Mouse (Mus musculus) lung, embryonic 16.5 days (tissue): ENCODE data around the gene Pirb. TPM values are rescaled to one million over a fixed set of nuclear protein-coding genes. Genes with fewer than 3 reads are reported as not detected.

ENCODE experiments used
- ATAC-seq: fragments of 200-750 bp; cut with Nextera tagmentation; 2 replicates; pipeline ENCODE4 v1.8.0; 2017; ENCODE audit warnings: low read depth, mild to moderate bottlenecking, moderate library complexity
- H3K27ac ChIP-seq: fragments of 300-500 bp; sonication (generic); 2 replicates; pipeline ENCODE4 v1.5.1; 2014; ENCODE audit warnings: mild to moderate bottlenecking, control low read depth, low read length
- H3K27me3 ChIP-seq: fragments of 300-500 bp; sonication (generic); 2 replicates; pipeline ENCODE4 v1.6.1; 2014; ENCODE audit warnings: low read depth, low read length, mixed read lengths; ENCODE audit not compliant: control insufficient read depth, insufficient read depth
- H3K36me3 ChIP-seq: fragments of 300-500 bp; sonication (generic); 2 replicates; pipeline ENCODE4 v1.6.1; 2014; ENCODE audit warnings: low read length; ENCODE audit not compliant: control insufficient read depth, insufficient read depth
- H3K4me1 ChIP-seq: fragments of 300-500 bp; sonication (generic); replicated peaks from 2 replicates; pipeline ENCODE4 v1.6.1; 2014; ENCODE audit warnings: low read length, mixed read lengths; ENCODE audit not compliant: control insufficient read depth, insufficient read depth
- H3K4me2 ChIP-seq: fragments of 300-500 bp; sonication (generic); 2 replicates; pipeline ENCODE4 v1.6.1; 2014; ENCODE audit warnings: low read depth, low read length, control low read depth
- H3K4me3 ChIP-seq: fragments of 300-500 bp; sonication (generic); 2 replicates; pipeline ENCODE4 v1.5.1; 2014; ENCODE audit warnings: mild to moderate bottlenecking, low read length, control low read depth
- H3K9ac ChIP-seq: fragments of 300-500 bp; sonication (generic); 2 replicates; pipeline ENCODE4 v1.6.1; 2014; ENCODE audit warnings: low read length, control low read depth
- H3K9me3 ChIP-seq: fragments of 300-500 bp; sonication (generic); 2 replicates; pipeline ENCODE4 v1.6.1; 2016; ENCODE audit warnings: low read length; ENCODE audit not compliant: control insufficient read depth
- WGBS: fragments of 180-500 bp; shearing (Covaris S2); extraction: QIAGEN DNeasy Blood & Tissue Kit; methylation state at CpG from one replicate; pipeline ENCODE4 v1.1.7; 2014; 5-methylcytosine and 5-hydroxymethylcytosine counted together
- polyA plus RNA-seq: library from polyadenylated mRNA; unstranded; fragments of >200 nt; fragmentation: Nextera tagmentation; extraction: Ambion mirVana; gene quantifications from 2 replicates; pipeline ENCODE4 v1.2.1, GENCODE M21; 2015

The Pirb gene
- polyA plus RNA-seq, 1 experiment from 2014 or later, result 1.3 TPM

- Histone ChIP-seq H3K9ac (peak overlapping the region; percentile 96), H3K4me2 (peak overlapping the region; percentile 85), H3K9me3 (no peaks in the 10 kb centered on the region), H3K27me3 (no peaks in the 10 kb centered on the region), H3K36me3 (peaks cover 25% of the 10 kb centered on the region), H3K27ac (peak overlapping the region; percentile 98), H3K4me1 (peaks cover 17% of the 10 kb centered on the region), H3K4me3 (peak overlapping the region; percentile 83)
- peak; percentile 73 for ATAC-seq
- WGBS, result 1% methylated on average over 48 of the region's 55 CpGs
Measured at GRCm38 (mm10) chr7:3694076-3694948, 25.9 kb downstream of the Pirb start.

DNA sequence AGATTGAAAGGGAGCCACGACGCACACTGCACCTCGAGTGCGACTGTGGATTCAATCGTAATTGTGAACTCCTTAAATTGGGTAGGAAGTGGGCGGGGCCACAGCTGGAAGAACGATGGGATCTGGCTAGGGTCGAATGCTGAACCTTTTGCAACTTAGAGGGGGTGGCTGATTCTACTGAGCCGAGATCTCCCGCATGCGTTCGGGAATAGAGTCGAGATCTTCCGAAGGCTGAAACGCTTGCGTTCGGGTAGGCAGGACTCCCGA is 26.4 kb downstream of the Pirb start:
- Histone ChIP-seq H3K27me3 (no peaks in the 10 kb centered on the region), H3K9me3 (no peaks in the 10 kb centered on the region), H3K4me1 (peaks cover 17% of the 10 kb centered on the region), H3K36me3 (peaks cover 19% of the 10 kb centered on the region), H3K9ac (peak overlapping the region; percentile 96), H3K4me3 (peak overlapping the region; percentile 83), H3K4me2 (peak overlapping the region; percentile 85), H3K27ac (peak overlapping the region; percentile 98)
- ATAC-seq, result no peak
- 0% methylated on average over 18 of the region's 18 CpGs for WGBS

DNA sequence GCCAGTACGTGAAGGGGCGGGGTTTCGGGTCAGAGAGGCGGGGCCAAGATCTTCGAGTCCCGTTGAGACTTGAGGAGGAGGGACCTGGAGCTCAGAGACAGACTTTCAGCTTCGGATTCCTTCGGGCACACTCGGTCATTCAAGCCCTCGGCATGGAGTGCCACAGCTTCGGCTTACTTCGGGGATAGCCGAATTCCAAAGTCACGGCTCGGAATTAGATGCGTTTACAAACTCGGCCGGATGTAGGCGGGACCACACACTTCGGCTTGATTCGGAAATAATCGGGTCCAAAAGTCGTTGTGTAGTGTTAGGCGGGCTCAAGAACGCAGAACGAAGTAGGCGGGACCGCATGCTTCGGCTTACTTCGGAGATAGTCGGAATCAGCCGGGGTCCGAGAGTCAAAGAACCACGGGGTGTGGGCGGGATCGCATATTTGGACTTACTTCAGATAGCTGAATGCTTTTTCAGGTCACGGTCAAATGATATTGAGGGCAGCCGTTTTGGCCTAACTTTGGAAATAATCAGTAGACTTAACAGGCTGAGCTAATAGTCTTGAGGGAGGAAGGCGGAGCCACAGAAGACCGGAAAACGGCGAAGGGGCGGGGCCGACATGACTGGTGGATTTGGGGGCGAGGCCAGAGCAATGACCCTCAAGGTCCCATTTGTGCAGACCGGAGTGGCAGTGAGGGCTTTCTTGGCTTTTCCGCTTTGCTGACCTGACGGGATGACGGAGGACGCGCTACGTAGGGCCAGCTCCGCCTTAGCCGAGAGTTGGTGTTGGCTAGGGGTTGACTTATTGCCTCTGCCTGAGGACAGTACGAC is 27.0 kb downstream of the Pirb start, which contains the start of gene Mboat7:
TSS of gene Mboat7 (minus strand) at position 537 of the 822 bp plus-strand sequence.
- peak; percentile 90 for ATAC-seq
- Histone ChIP-seq H3K27me3 (no peaks in the 10 kb centered on the region), H3K27ac (peak within 1 kb of the TSS; percentile 98), H3K4me3 (peak within 1 kb of the TSS; percentile 83), H3K4me1 (peaks cover 17% of the 10 kb centered on the region), H3K9ac (peak within 1 kb of the TSS; percentile 96), H3K36me3 (peaks cover 16% of the 10 kb centered on the region), H3K9me3 (no peaks in the 10 kb centered on the region), H3K4me2 (peak within 1 kb of the TSS; percentile 85)
- under 1% methylated on average over 55 of the region's 55 CpGs for WGBS

- no peak for ATAC-seq
- Histone ChIP-seq H3K4me1 (peaks cover 17% of the 10 kb centered on the region), H3K4me3 (peak within 1 kb of the TSS; percentile 83), H3K27ac (peak within 1 kb of the TSS; percentile 98), H3K9me3 (no peaks in the 10 kb centered on the region), H3K4me2 (peak within 1 kb of the TSS; percentile 85), H3K27me3 (no peaks in the 10 kb centered on the region), H3K36me3 (peaks cover 12% of the 10 kb centered on the region), H3K9ac (peak within 1 kb of the TSS; percentile 96)
- under 1% methylated on average over 49 of the region's 49 CpGs for WGBS
Measured at GRCm38 (mm10) chr7:3692382-3692986, 27.7 kb downstream of the Pirb start, which contains the start of gene Tsen34. TSS of gene Tsen34 (plus strand) at chr7:3692863.

GRCm38 (mm10) chr7:3691919-3692318 is 28.3 kb downstream of the Pirb start:
- no peaks in the 10 kb centered on the region for H3K9me3 ChIP-seq
- H3K27ac ChIP-seq, result peak overlapping the region; percentile 98; the same call in 1 of the 2 replicates
- peaks cover 10% of the 10 kb centered on the region for H3K36me3 ChIP-seq
- no peaks in the 10 kb centered on the region for H3K27me3 ChIP-seq
- peak overlapping the region; percentile 96 for H3K9ac ChIP-seq
- peak overlapping the region; percentile 83 for H3K4me3 ChIP-seq
- peak overlapping the region; percentile 85 for H3K4me2 ChIP-seq
- ATAC-seq, result no peak
- whole genome bisulfite sequencing, result 26% methylated on average over 3 of the region's 3 CpGs
- peaks cover 17% of the 10 kb centered on the region for H3K4me1 ChIP-seq

GRCm38 (mm10) chr7:3685400-3686187 is 34.6 kb downstream of the Pirb start:
- H3K4me1 ChIP-seq, result no peaks in the 10 kb centered on the region
- H3K4me2 ChIP-seq, result no peak overlapping the region
- WGBS, result 84% methylated on average over 31 of the region's 31 CpGs
- no peak overlapping the region for H3K9ac ChIP-seq
- H3K27me3 ChIP-seq, result no peaks in the 10 kb centered on the region
- H3K27ac ChIP-seq, result no peak overlapping the region
- ATAC-seq, result no peak
- peaks cover 12% of the 10 kb centered on the region for H3K36me3 ChIP-seq
- no peak overlapping the region for H3K4me3 ChIP-seq
- H3K9me3 ChIP-seq, result no peaks in the 10 kb centered on the region

DNA sequence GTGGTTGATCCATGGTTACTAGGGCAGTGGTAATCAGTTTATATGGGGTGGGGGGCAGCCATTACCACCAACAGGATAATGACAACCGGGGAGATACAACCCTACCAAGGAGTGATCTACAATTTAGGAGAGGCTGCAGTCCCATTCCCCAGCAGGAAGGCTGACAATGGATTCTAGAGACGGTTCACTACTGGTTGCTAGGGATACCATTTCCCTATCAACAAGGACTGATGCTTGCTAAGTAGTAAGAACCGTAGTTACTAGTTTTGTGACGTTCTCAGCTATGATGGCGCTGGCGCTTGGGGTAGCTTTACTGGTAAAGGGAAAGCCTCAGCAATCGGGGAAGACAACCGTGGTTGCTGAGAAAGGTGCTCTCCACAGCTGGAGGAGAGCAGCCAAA is 35.5 kb downstream of the Pirb start:
- ATAC-seq, result no peak
- no peak overlapping the region for H3K27ac ChIP-seq
- no peaks in the 10 kb centered on the region for H3K9me3 ChIP-seq
- H3K9ac ChIP-seq, result no peak overlapping the region
- H3K36me3 ChIP-seq, result peaks cover 15% of the 10 kb centered on the region
- H3K4me2 ChIP-seq, result no peak overlapping the region
- no peaks in the 10 kb centered on the region for H3K27me3 ChIP-seq
- WGBS, result 87% methylated on average over 8 of the region's 8 CpGs
- H3K4me1 ChIP-seq, result no peaks in the 10 kb centered on the region
- no peak overlapping the region for H3K4me3 ChIP-seq

- Histone ChIP-seq H3K9me3 (no peaks in the 10 kb centered on the region), H3K4me3 (no peak overlapping the region), H3K27me3 (no peaks in the 10 kb centered on the region), H3K36me3 (peaks cover 15% of the 10 kb centered on the region), H3K27ac (no peak overlapping the region), H3K4me2 (no peak overlapping the region), H3K4me1 (no peaks in the 10 kb centered on the region), H3K9ac (no peak overlapping the region)
- ATAC-seq, result peak; percentile 69
- WGBS, result 69% methylated on average over 10 of the region's 10 CpGs
Measured at GRCm38 (mm10) chr7:3683908-3684550, 36.2 kb downstream of the Pirb start.
